28 mouse cellular contexts compared by ENCODE assay signal in genomic region chr15:80213688-80214087, GRCm38 (mm10). TPM values are rescaled to one million over a fixed set of nuclear protein-coding genes. Genes with fewer than 3 reads are reported as not detected.
DNase-seq lines count a peak whose midpoint lies in the region; ATAC-seq and TF ChIP-seq lines count a peak whose summit lies in the region.
"Had no signal": no experiment of that assay in that cellular context is flagged by ENCODE, and none has a peak within 500 bp of the region (broad histone marks: within the 10 kb centered on the region; RNA-seq: fewer than 3 reads in every experiment).

No protein-coding gene starts in this region.

- no peaks in the 10 kb centered on the region for H3K79me2 ChIP-seq in heart, adult 2 months (replicated peaks; ENCODE audit: control insufficient read depth, insufficient read depth, low read length)

- H3K27ac ChIP-seq in liver, embryonic 12.5 days: no peak overlapping the region
- no peak overlapping the region for H3K27ac ChIP-seq in liver, embryonic 13.5 days
- H3K27ac ChIP-seq in liver, embryonic 16.5 days (ENCODE audit: low read length): no peak overlapping the region
- no peak overlapping the region for H3K27ac ChIP-seq in hindbrain, postnatal 0 days
- H3K27ac ChIP-seq in heart, adult 2 months: no peak overlapping the region
- H3K27ac ChIP-seq: forebrain, embryonic 10.5 days; forebrain, embryonic 13.5 days; hindbrain, embryonic 12.5 days; hindbrain, embryonic 15.5 days had no signal

- 0 out of 2 replicates have a peak, but pooled peaks cover 14% of the 10 kb centered on the region for H3K4me1 ChIP-seq in liver, embryonic 12.5 days
- peaks cover 14% of the 10 kb centered on the region for H3K4me1 ChIP-seq in liver, embryonic 13.5 days (replicated peaks)
- H3K4me1 ChIP-seq in liver, embryonic 16.5 days (ENCODE audit: control insufficient read depth, low read depth, low read length): no peaks in the 10 kb centered on the region
- H3K4me1 ChIP-seq in hindbrain, postnatal 0 days (ENCODE audit: insufficient read depth, low read length): no peaks in the 10 kb centered on the region
- H3K4me1 ChIP-seq in heart, adult 2 months (ENCODE audit: control insufficient read depth, insufficient read depth, low read length): no peaks in the 10 kb centered on the region
- H3K4me1 ChIP-seq: hindbrain, embryonic 12.5 days; hindbrain, embryonic 15.5 days had no signal

- H3K4me2 ChIP-seq in liver, embryonic 12.5 days: no peak overlapping the region
- no peak overlapping the region for H3K4me2 ChIP-seq in liver, embryonic 13.5 days
- no peak overlapping the region for H3K4me2 ChIP-seq in liver, embryonic 16.5 days (ENCODE audit: low read depth, low read length)
- H3K4me2 ChIP-seq in hindbrain, postnatal 0 days (ENCODE audit: low read depth, low read length): no peak overlapping the region
- H3K4me2 ChIP-seq: forebrain, embryonic 13.5 days; heart, embryonic 11.5 days; hindbrain, embryonic 12.5 days; hindbrain, embryonic 15.5 days had no signal

- no peak for TF ChIP-seq POLR2A in heart, adult 2 months (IDR thresholded peaks at IDR 0.05; ENCODE audit: insufficient read depth, low read depth, low read length)

- TF ChIP-seq EP300 in heart, adult 2 months (IDR thresholded peaks at IDR 0.05; ENCODE audit: insufficient read depth, low read depth, low read length): no peak

- H3K9ac ChIP-seq in liver, embryonic 12.5 days: 0 out of 2 replicates have a peak overlapping the region, but pooled peaks have one; percentile 35
- H3K9ac ChIP-seq in liver, embryonic 13.5 days: no peak overlapping the region
- H3K9ac ChIP-seq in liver, embryonic 16.5 days (ENCODE audit: low read depth, low read length): no peak overlapping the region
- H3K9ac ChIP-seq in hindbrain, postnatal 0 days (replicated peaks; ENCODE audit: low read length): no peak overlapping the region
- no peak overlapping the region for H3K9ac ChIP-seq in heart, adult 2 months (ENCODE audit: low read depth, low read length)
- H3K9ac ChIP-seq: forebrain, embryonic 13.5 days; hindbrain, embryonic 12.5 days; hindbrain, embryonic 15.5 days had no signal

- no peak for DNase-seq in liver, embryonic 13.5 days
- no peak for DNase-seq in hindbrain, postnatal 0 days (ENCODE audit: low spot score)
- no peak for DNase-seq in heart, adult 2 months
- DNase-seq in cerebellum, postnatal 25 days: no peak
- DNase-seq: adrenal gland, adult 2 months; adrenal gland, postnatal 14 days; cerebellum, adult 11 months; cerebellum, adult 2 months; cerebellum, postnatal 10 days; gastrocnemius, postnatal 10 days; gastrocnemius, postnatal 36 days had no signal

- H3K4me3 ChIP-seq in liver, embryonic 12.5 days: no peak overlapping the region
- H3K4me3 ChIP-seq in liver, embryonic 13.5 days (replicated peaks): no peak overlapping the region
- H3K4me3 ChIP-seq in liver, embryonic 16.5 days (ENCODE audit: low read depth, low read length): no peak overlapping the region
- no peak overlapping the region for H3K4me3 ChIP-seq in hindbrain, postnatal 0 days (ENCODE audit: low read length)
- H3K4me3 ChIP-seq in heart, adult 2 months: no peak overlapping the region
- H3K4me3 ChIP-seq: forebrain, embryonic 10.5 days; forebrain, embryonic 13.5 days; hindbrain, embryonic 12.5 days; hindbrain, embryonic 15.5 days had no signal

- no peaks in the 10 kb centered on the region for H3K9me3 ChIP-seq in liver, embryonic 12.5 days (replicated peaks)
- H3K9me3 ChIP-seq in liver, embryonic 13.5 days (replicated peaks): no peaks in the 10 kb centered on the region
- no peaks in the 10 kb centered on the region for H3K9me3 ChIP-seq in liver, embryonic 16.5 days (replicated peaks; ENCODE audit: control insufficient read depth, low read length)
- H3K9me3 ChIP-seq in hindbrain, postnatal 0 days (ENCODE audit: low read length): no peaks in the 10 kb centered on the region
- H3K9me3 ChIP-seq: forebrain, embryonic 10.5 days; forebrain, embryonic 13.5 days; hindbrain, embryonic 12.5 days; hindbrain, embryonic 15.5 days had no signal

- H3K27me3 ChIP-seq in liver, embryonic 12.5 days (replicated peaks): peaks cover 30% of the 10 kb centered on the region
- peaks cover 14% of the 10 kb centered on the region for H3K27me3 ChIP-seq in liver, embryonic 13.5 days
- H3K27me3 ChIP-seq in liver, embryonic 16.5 days (ENCODE audit: control insufficient read depth, insufficient read depth, low read depth, low read length): no peaks in the 10 kb centered on the region
- no peaks in the 10 kb centered on the region for H3K27me3 ChIP-seq in hindbrain, postnatal 0 days (ENCODE audit: insufficient read depth, low read length)
- H3K27me3 ChIP-seq in heart, adult 2 months (ENCODE audit: control insufficient read depth, insufficient read depth, low read length): no peaks in the 10 kb centered on the region
- H3K27me3 ChIP-seq: forebrain, embryonic 13.5 days; hindbrain, embryonic 12.5 days; hindbrain, embryonic 15.5 days had no signal

- TF ChIP-seq CTCF in hindbrain, postnatal 0 days (IDR thresholded peaks at IDR 0.05; ENCODE audit: low read depth): no peak
- TF ChIP-seq CTCF in heart, adult 2 months (IDR thresholded peaks at IDR 0.05): no peak

- ATAC-seq in liver, embryonic 12.5 days: peak; percentile 77
- ATAC-seq in liver, embryonic 13.5 days (ENCODE audit: low read depth): peak; percentile 82
- peak; percentile 62 for ATAC-seq in liver, embryonic 16.5 days (ENCODE audit: low read depth)
- ATAC-seq in hindbrain, postnatal 0 days: no peak
- ATAC-seq: CD4-positive, CD25-positive, alpha-beta regulatory T cell, adult 4 months; forebrain, embryonic 13.5 days; forebrain, embryonic 16.5 days had no signal

- 0 out of 2 replicates have a peak, but pooled peaks cover 8% of the 10 kb centered on the region for H3K36me3 ChIP-seq in liver, embryonic 12.5 days
- H3K36me3 ChIP-seq in liver, embryonic 13.5 days: no peaks in the 10 kb centered on the region
- no peaks in the 10 kb centered on the region for H3K36me3 ChIP-seq in liver, embryonic 16.5 days (ENCODE audit: control insufficient read depth, insufficient read depth)
- H3K36me3 ChIP-seq in hindbrain, postnatal 0 days (ENCODE audit: insufficient read depth, low read length): peaks cover 25% of the 10 kb centered on the region
- H3K36me3 ChIP-seq in heart, adult 2 months (ENCODE audit: control insufficient read depth, insufficient read depth, low read length): no peaks in the 10 kb centered on the region

- intact Hi-C loops in heart, adult 2 months (cut with DNase I): no loop called here

RNA-seq across cellular contexts. Expression of gene Mief1, which starts 20.1 kb away (rescaled TPM):
- polyA plus RNA-seq in liver, embryonic 12.5 days (2016; fragmentation: Nextera tagmentation; extraction: Ambion mirVana): 29.1 and 30.1 TPM in 2 replicates
- 18.4 and 21.5 TPM in 2 replicates for polyA plus RNA-seq in liver, embryonic 13.5 days (2015; fragmentation: Nextera tagmentation; extraction: Ambion mirVana)
- polyA plus RNA-seq in liver, embryonic 16.5 days (2015; fragmentation: Nextera tagmentation; extraction: Ambion mirVana): 14.4 and 16.0 TPM in 2 replicates
- 46.3 and 51.1 TPM in 2 replicates for total RNA-seq in hindbrain, postnatal 0 days (2014; rRNA removed)
- polyA plus RNA-seq in hindbrain, postnatal 0 days (2015; fragmentation: Nextera tagmentation; extraction: Ambion mirVana): 20.3 and 22.0 TPM in 2 replicates
- total RNA-seq in heart, adult 2 months (2021): 10 to 100 TPM; 27.0 to 29.5 TPM
- polyA plus RNA-seq in heart, adult 2 months (2012; rRNA removed): 12.2 and 17.3 TPM in 2 replicates

RNA-seq across cellular contexts. Expression of gene AC140267.1, which starts 21.9 kb away (rescaled TPM):
- polyA plus RNA-seq in liver, embryonic 12.5 days (2016; fragmentation: Nextera tagmentation; extraction: Ambion mirVana): not detected in 2 replicates
- not detected in 2 replicates for polyA plus RNA-seq in liver, embryonic 13.5 days (2015; fragmentation: Nextera tagmentation; extraction: Ambion mirVana)
- polyA plus RNA-seq in liver, embryonic 16.5 days (2015; fragmentation: Nextera tagmentation; extraction: Ambion mirVana): not detected in 2 replicates
- total RNA-seq in hindbrain, postnatal 0 days (2014; rRNA removed): not detected in 2 replicates
- not detected in 2 replicates for polyA plus RNA-seq in hindbrain, postnatal 0 days (2015; fragmentation: Nextera tagmentation; extraction: Ambion mirVana)
- total RNA-seq in heart, adult 2 months (2021): 10 to 100 TPM; 10.3 to 29.5 TPM
- polyA plus RNA-seq in heart, adult 2 months (2012; rRNA removed): not detected in 2 replicates
- total RNA-seq: hematopoietic stem cell, adult 5-6 weeks; MEL had no signal
- polyA plus RNA-seq: adrenal gland, adult 2 months; C2C12; cerebellum, adult 2 months; embryonic facial prominence, embryonic 11.5 days; embryonic facial prominence, embryonic 14.5 days; forebrain, embryonic 16.5 days; heart, embryonic 11.5 days; heart, embryonic 14.5 days; heart, postnatal 0 days; hindbrain, embryonic 12.5 days; hindbrain, embryonic 15.5 days had no signal

RNA-seq across cellular contexts. Expression of gene Mgat3, which starts 40.2 kb away (rescaled TPM):
- 0.96 and 1.2 TPM in 2 replicates for polyA plus RNA-seq in liver, embryonic 12.5 days (2016; fragmentation: Nextera tagmentation; extraction: Ambion mirVana)
- polyA plus RNA-seq in liver, embryonic 13.5 days (2015; fragmentation: Nextera tagmentation; extraction: Ambion mirVana): 0.44 and 0.58 TPM in 2 replicates
- polyA plus RNA-seq in liver, embryonic 16.5 days (2015; fragmentation: Nextera tagmentation; extraction: Ambion mirVana): 0.36 and 0.55 TPM in 2 replicates
- 99.6 and 106 TPM in 2 replicates for total RNA-seq in hindbrain, postnatal 0 days (2014; rRNA removed)
- polyA plus RNA-seq in hindbrain, postnatal 0 days (2015; fragmentation: Nextera tagmentation; extraction: Ambion mirVana): 13.2 and 13.5 TPM in 2 replicates
- total RNA-seq in heart, adult 2 months (2021): 1 to 10 TPM; 2.3 to 3.5 TPM
- 4.9 and 5.5 TPM in 2 replicates for polyA plus RNA-seq in heart, adult 2 months (2012; rRNA removed)
- total RNA-seq: granulocyte monocyte progenitor cell, adult 5-6 weeks; hematopoietic stem cell, adult 5-6 weeks; MEL had no signal

RNA-seq across cellular contexts. Expression of gene Atf4, which starts 41.3 kb away (rescaled TPM):
- 141 and 145 TPM in 2 replicates for polyA plus RNA-seq in liver, embryonic 12.5 days (2016; fragmentation: Nextera tagmentation; extraction: Ambion mirVana)
- 138 and 152 TPM in 2 replicates for polyA plus RNA-seq in liver, embryonic 13.5 days (2015; fragmentation: Nextera tagmentation; extraction: Ambion mirVana)
- polyA plus RNA-seq in liver, embryonic 16.5 days (2015; fragmentation: Nextera tagmentation; extraction: Ambion mirVana): 138 and 139 TPM in 2 replicates
- 140 and 157 TPM in 2 replicates for total RNA-seq in hindbrain, postnatal 0 days (2014; rRNA removed)
- 104 and 109 TPM in 2 replicates for polyA plus RNA-seq in hindbrain, postnatal 0 days (2015; fragmentation: Nextera tagmentation; extraction: Ambion mirVana)
- 10 to 100 TPM; 69.6 to 78.5 TPM for total RNA-seq in heart, adult 2 months (2021)
- 65.6 and 108 TPM in 2 replicates for polyA plus RNA-seq in heart, adult 2 months (2012; rRNA removed)

RNA-seq across cellular contexts. Expression of gene Rps19bp1, which starts 50.4 kb away (rescaled TPM):
- polyA plus RNA-seq in liver, embryonic 12.5 days (2016; fragmentation: Nextera tagmentation; extraction: Ambion mirVana): 46.8 and 47.0 TPM in 2 replicates
- 39.6 and 41.9 TPM in 2 replicates for polyA plus RNA-seq in liver, embryonic 13.5 days (2015; fragmentation: Nextera tagmentation; extraction: Ambion mirVana)
- 21.2 and 24.9 TPM in 2 replicates for polyA plus RNA-seq in liver, embryonic 16.5 days (2015; fragmentation: Nextera tagmentation; extraction: Ambion mirVana)
- total RNA-seq in hindbrain, postnatal 0 days (2014; rRNA removed): 29.0 and 51.6 TPM in 2 replicates
- 78.4 and 81.3 TPM in 2 replicates for polyA plus RNA-seq in hindbrain, postnatal 0 days (2015; fragmentation: Nextera tagmentation; extraction: Ambion mirVana)
- total RNA-seq in heart, adult 2 months (2021): 10 to 100 TPM; 15.6 to 16.4 TPM
- 12.2 and 12.7 TPM in 2 replicates for polyA plus RNA-seq in heart, adult 2 months (2012; rRNA removed)
